Mouse (Mus musculus) midbrain, embryonic 14.5 days (tissue): Measurements from ENCODE around the gene Inpp4b. TPM values are rescaled to one million over a fixed set of nuclear protein-coding genes. Genes with fewer than 3 reads are reported as not detected.

ENCODE experiments used
- ATAC-seq: fragments of 200-750 bp; cut with Nextera tagmentation; 2 replicates; pipeline ENCODE4 v1.8.0; 2017; ENCODE audit warnings: moderate number of reproducible peaks, moderate library complexity; ENCODE audit not compliant: low FRiP score, low TSS enrichment
- DNase-seq: peaks from one replicate; pipeline ENCODE4 v3.0.0-alpha.2; 2015
- H3K27ac ChIP-seq: fragments of 300-500 bp; sonication (generic); replicated peaks from 2 replicates; pipeline ENCODE4 v1.5.1; 2014; ENCODE audit warnings: mild to moderate bottlenecking, low read depth, low read length, moderate library complexity
- H3K27me3 ChIP-seq: fragments of 300-500 bp; sonication (generic); 2 replicates; pipeline ENCODE4 v1.6.1; 2014; ENCODE audit warnings: low read length, control low read depth, mixed read lengths; ENCODE audit not compliant: control insufficient read depth, insufficient read depth
- H3K36me3 ChIP-seq: fragments of 300-500 bp; sonication (generic); 2 replicates; pipeline ENCODE4 v1.6.1; 2014; ENCODE audit warnings: low read length, control low read depth; ENCODE audit not compliant: control insufficient read depth, insufficient read depth
- H3K4me1 ChIP-seq: fragments of 300-500 bp; sonication (generic); 2 replicates; pipeline ENCODE4 v1.6.1; 2014; ENCODE audit warnings: mild to moderate bottlenecking, antibody characterized with exemption, low read length, control low read depth; ENCODE audit not compliant: control insufficient read depth, insufficient read depth
- H3K4me2 ChIP-seq: fragments of 300-500 bp; sonication (generic); 2 replicates; pipeline ENCODE4 v1.6.1; 2014; ENCODE audit warnings: mild to moderate bottlenecking, low read length, moderate library complexity
- H3K4me3 ChIP-seq: fragments of 300-500 bp; sonication (generic); replicated peaks from 2 replicates; pipeline ENCODE4 v1.5.1; 2014; ENCODE audit warnings: low read depth, low read length
- H3K9ac ChIP-seq: fragments of 300-500 bp; sonication (generic); replicated peaks from 2 replicates; pipeline ENCODE4 v1.6.1; 2014; ENCODE audit warnings: mild to moderate bottlenecking, low read length, moderate library complexity
- H3K9me3 ChIP-seq: fragments of 300-500 bp; sonication (generic); 2 replicates; pipeline ENCODE4 v1.6.1; 2016; ENCODE audit warnings: low read length, control low read depth, mixed read lengths; ENCODE audit not compliant: control insufficient read depth
- WGBS: fragments of 180-500 bp; shearing (Covaris S2); extraction: QIAGEN DNeasy Blood & Tissue Kit; methylation state at CpG from one replicate; pipeline ENCODE4 v1.1.7; 2014; 5-methylcytosine and 5-hydroxymethylcytosine counted together
- polyA plus RNA-seq: library from polyadenylated mRNA; unstranded; fragments of >200 nt; fragmentation: Nextera tagmentation; extraction: Ambion mirVana; gene quantifications from 2 replicates; pipeline ENCODE4 v1.2.1, GENCODE M21; 2014

Gene Inpp4b
- polyA plus RNA-seq, 1 experiment from 2014 or later: 8.1 TPM

GRCm38 (mm10) chr8:81609064-81609463 lies 266.7 kb downstream of the Inpp4b start:
- 83% methylated on average over 4 of the region's 4 CpGs for WGBS
- Histone ChIP-seq H3K4me2 (no peak overlapping the region), H3K27me3 (no peaks in the 10 kb centered on the region), H3K4me1 (no peaks in the 10 kb centered on the region), H3K9ac (no peak overlapping the region), H3K9me3 (no peaks in the 10 kb centered on the region), H3K27ac (no peak overlapping the region), H3K4me3 (no peak overlapping the region), H3K36me3 (no peaks in the 10 kb centered on the region)
- DNase-seq (no peak), ATAC-seq (no peak)

GRCm38 (mm10) chr8:81612611-81613010 lies 270.3 kb downstream of the Inpp4b start:
- H3K27ac ChIP-seq: no peak overlapping the region
- DNase-seq (no peak), ATAC-seq (no peak)
- WGBS: 55% methylated on average over 2 of the region's 2 CpGs
- no peaks in the 10 kb centered on the region for H3K4me1 ChIP-seq
- H3K4me3 ChIP-seq: no peak overlapping the region
- no peaks in the 10 kb centered on the region for H3K9me3 ChIP-seq
- H3K36me3 ChIP-seq: no peaks in the 10 kb centered on the region
- no peaks in the 10 kb centered on the region for H3K27me3 ChIP-seq
- no peak overlapping the region for H3K9ac ChIP-seq
- no peak overlapping the region for H3K4me2 ChIP-seq

GRCm38 (mm10) chr8:81614135-81614534 lies 271.8 kb downstream of the Inpp4b start:
- 89% methylated on average over 1 of the region's 1 CpGs for WGBS
- no peaks in the 10 kb centered on the region for H3K9me3 ChIP-seq
- H3K27ac ChIP-seq: no peak overlapping the region
- H3K27me3 ChIP-seq: no peaks in the 10 kb centered on the region
- no peaks in the 10 kb centered on the region for H3K36me3 ChIP-seq
- no peak overlapping the region for H3K4me2 ChIP-seq
- no peaks in the 10 kb centered on the region for H3K4me1 ChIP-seq
- ATAC-seq (no peak), DNase-seq (no peak)
- H3K4me3 ChIP-seq: no peak overlapping the region
- H3K9ac ChIP-seq: no peak overlapping the region

- no peak for DNase-seq
- ATAC-seq: no peak
- 94% methylated on average over 2 of the region's 2 CpGs for WGBS
Measured at GRCm38 (mm10) chr8:81614605-81615004, 272.2 kb downstream of the Inpp4b start.

GRCm38 (mm10) chr8:81615552-81615951 lies 273.2 kb downstream of the Inpp4b start:
- no peak for DNase-seq
- Histone ChIP-seq H3K27me3 (no peaks in the 10 kb centered on the region), H3K4me1 (no peaks in the 10 kb centered on the region), H3K4me3 (no peak overlapping the region), H3K36me3 (no peaks in the 10 kb centered on the region), H3K27ac (no peak overlapping the region), H3K4me2 (no peak overlapping the region), H3K9ac (no peak overlapping the region), H3K9me3 (no peaks in the 10 kb centered on the region)
- no peak for ATAC-seq
- 78% methylated on average over 1 of the region's 1 CpGs for WGBS

More at GRCm38 (mm10) chr8:81614605-81615004, 272.2 kb downstream of the Inpp4b start:
- Histone ChIP-seq H3K27me3 (no peaks in the 10 kb centered on the region), H3K4me1 (no peaks in the 10 kb centered on the region), H3K4me2 (no peak overlapping the region), H3K36me3 (no peaks in the 10 kb centered on the region), H3K9ac (no peak overlapping the region), H3K9me3 (no peaks in the 10 kb centered on the region), H3K27ac (no peak overlapping the region), H3K4me3 (no peak overlapping the region)

- no peak overlapping the region for H3K9ac ChIP-seq
- no peaks in the 10 kb centered on the region for H3K27me3 ChIP-seq
- DNase-seq (no peak), ATAC-seq (no peak)
- H3K27ac ChIP-seq: no peak overlapping the region
- H3K36me3 ChIP-seq: no peaks in the 10 kb centered on the region
- no peaks in the 10 kb centered on the region for H3K4me1 ChIP-seq
- WGBS: over 99% methylated on average over 3 of the region's 3 CpGs
- no peaks in the 10 kb centered on the region for H3K9me3 ChIP-seq
- H3K4me2 ChIP-seq: no peak overlapping the region
- no peak overlapping the region for H3K4me3 ChIP-seq
Measured at GRCm38 (mm10) chr8:81618918-81619317, 276.6 kb downstream of the Inpp4b start.

GRCm38 (mm10) chr8:81635015-81635414 lies 292.7 kb downstream of the Inpp4b start:
- Histone ChIP-seq H3K9me3 (no peaks in the 10 kb centered on the region), H3K4me1 (no peaks in the 10 kb centered on the region), H3K36me3 (no peaks in the 10 kb centered on the region), H3K4me2 (no peak overlapping the region), H3K27ac (no peak overlapping the region), H3K27me3 (no peaks in the 10 kb centered on the region), H3K4me3 (no peak overlapping the region), H3K9ac (no peak overlapping the region)
- no peak for ATAC-seq
- no peak for DNase-seq
- 88% methylated on average over 1 of the region's 1 CpGs for WGBS

GRCm38 (mm10) chr8:81635912-81636583 lies 293.7 kb downstream of the Inpp4b start:
- Histone ChIP-seq H3K4me3 (no peak overlapping the region), H3K27ac (no peak overlapping the region), H3K4me2 (no peak overlapping the region), H3K27me3 (no peaks in the 10 kb centered on the region), H3K9ac (no peak overlapping the region), H3K36me3 (no peaks in the 10 kb centered on the region), H3K4me1 (no peaks in the 10 kb centered on the region), H3K9me3 (no peaks in the 10 kb centered on the region)
- ATAC-seq: no peak
- 95% methylated on average over 2 of the region's 2 CpGs for WGBS
- no peak for DNase-seq

- H3K9me3 ChIP-seq: no peaks in the 10 kb centered on the region
- H3K27ac ChIP-seq: no peak overlapping the region
- ATAC-seq: no peak
- H3K27me3 ChIP-seq: no peaks in the 10 kb centered on the region
- H3K9ac ChIP-seq: no peak overlapping the region
- no peaks in the 10 kb centered on the region for H3K36me3 ChIP-seq
- H3K4me3 ChIP-seq: no peak overlapping the region
- no peak overlapping the region for H3K4me2 ChIP-seq
- no peaks in the 10 kb centered on the region for H3K4me1 ChIP-seq
- 88% methylated on average over 3 of the region's 3 CpGs for WGBS
- DNase-seq: no peak
Measured at GRCm38 (mm10) chr8:81638478-81638877, 296.1 kb downstream of the Inpp4b start.
